Mouse (Mus musculus) cortical plate, adult 2 months (tissue): Measurements from ENCODE around the gene Arnt2. TPM values are rescaled to one million over a fixed set of nuclear protein-coding genes. Genes with fewer than 3 reads are reported as not detected.

Experiments
- H3K27ac ChIP-seq: fragments of 200-500 bp; 2 replicates; pipeline ENCODE4 v1.5.1; 2012; ENCODE audit warnings: low read length, control low read depth, inconsistent platforms; ENCODE audit not compliant: insufficient read depth
- H3K4me1 ChIP-seq: fragments of 200-500 bp; 2 replicates; pipeline ENCODE4 v1.6.1; 2011; ENCODE audit warnings: low read length; ENCODE audit not compliant: control insufficient read depth, insufficient read depth
- H3K4me3 ChIP-seq: fragments of 200-500 bp; 2 replicates; pipeline ENCODE4 v1.5.1; 2011; ENCODE audit warnings: mild to moderate bottlenecking, low read length, control low read depth; ENCODE audit not compliant: insufficient read depth
- CTCF ChIP-seq: fragments of 200-500 bp; IDR thresholded peaks from 2 replicates; pipeline ENCODE4 v1.5.1; 2011; ENCODE audit warnings: mild to moderate bottlenecking, control low read depth, low read length; ENCODE audit not compliant: insufficient read depth; ENCODE audit errors: extremely low read depth
- POLR2A ChIP-seq: fragments of 200-500 bp; IDR thresholded peaks from 2 replicates; pipeline ENCODE4 v1.6.1; 2011; ENCODE audit warnings: mild to moderate bottlenecking, low read length, control low read depth; ENCODE audit not compliant: insufficient read depth; ENCODE audit errors: extremely low read depth
- polyA plus RNA-seq: library from polyadenylated mRNA; depleted of rRNA; stranded (reverse); fragments of >200 nt; gene quantifications from 2 replicates; pipeline ENCODE4 v1.2.3, GENCODE M21; 2012

Arnt2 gene
- polyA plus RNA-seq, 1 experiment: 172 TPM

- no peak overlapping the region for H3K27ac ChIP-seq
- no peak overlapping the region for H3K4me3 ChIP-seq
- TF ChIP-seq POLR2A (no peak), CTCF (no peak)
- H3K4me1 ChIP-seq: peaks cover 16% of the 10 kb centered on the region
Measured at GRCm38 (mm10) chr7:84373691-84374090, 36.3 kb downstream of the Arnt2 start.

DNA sequence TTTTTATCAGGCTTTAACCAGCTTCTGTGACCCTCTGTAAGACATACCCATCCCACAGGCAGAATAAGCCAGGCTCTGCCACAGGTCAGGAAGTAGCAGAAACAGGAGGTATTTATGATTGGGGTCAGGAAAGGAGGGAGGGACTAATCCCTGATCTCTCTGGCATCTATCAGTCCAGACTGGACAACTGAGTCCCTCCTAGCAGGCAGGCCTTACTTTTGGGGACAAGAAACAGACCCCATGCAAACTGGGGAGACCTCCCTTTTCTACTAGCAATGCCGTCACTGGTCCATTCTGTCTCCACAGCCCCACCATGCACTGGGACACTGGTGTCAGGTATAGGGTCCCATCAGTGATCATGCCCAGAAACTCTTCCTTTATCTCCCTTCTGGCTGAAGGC lies 37.1 kb downstream of the Arnt2 start:
- TF ChIP-seq POLR2A (no peak), CTCF (no peak)
- Histone ChIP-seq H3K27ac (peak overlapping the region; percentile 87), H3K4me3 (peak overlapping the region; percentile 26; the same call in 1 of the 2 replicates), H3K4me1 (peaks cover 16% of the 10 kb centered on the region)

DNA sequence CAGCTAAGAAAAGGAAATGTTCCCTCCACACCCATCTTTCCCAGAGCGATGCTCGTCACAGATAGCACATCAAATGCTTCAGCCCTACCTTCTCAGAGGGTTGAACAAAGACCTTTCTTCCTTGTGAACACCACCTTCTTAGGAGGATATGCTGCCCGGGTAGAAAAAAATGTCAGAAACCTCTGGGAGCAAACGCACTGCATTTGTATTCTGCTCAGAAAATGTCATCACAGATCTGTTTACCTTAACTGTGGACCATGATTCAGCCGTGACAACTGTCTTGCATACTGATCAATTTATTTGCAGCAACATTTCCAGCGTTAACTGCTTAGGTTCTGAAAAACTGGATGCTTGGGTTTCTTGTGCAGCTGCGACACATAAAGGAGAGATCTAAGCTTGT lies 37.7 kb downstream of the Arnt2 start:
- TF ChIP-seq CTCF (no peak), POLR2A (no peak)
- Histone ChIP-seq H3K27ac (peak overlapping the region; percentile 87), H3K4me1 (peaks cover 17% of the 10 kb centered on the region), H3K4me3 (peak overlapping the region; percentile 26)

GRCm38 (mm10) chr7:84370911-84371592 lies 38.9 kb downstream of the Arnt2 start:
- H3K27ac ChIP-seq: peak overlapping the region; percentile 88

GRCm38 (mm10) chr7:84366251-84366650 lies 43.7 kb downstream of the Arnt2 start:
- Histone ChIP-seq H3K4me1 (peaks cover 13% of the 10 kb centered on the region), H3K27ac (no peak overlapping the region), H3K4me3 (no peak overlapping the region)
- TF ChIP-seq CTCF (no peak), POLR2A (no peak)

More at GRCm38 (mm10) chr7:84370911-84371592, 38.9 kb downstream of the Arnt2 start:
- Histone ChIP-seq H3K4me3 (peak overlapping the region; percentile 26), H3K4me1 (peaks cover 15% of the 10 kb centered on the region)
- no peak for TF ChIP-seq CTCF
- TF ChIP-seq POLR2A: peak; percentile 59; the same call in 1 of the 2 replicates

- H3K4me3 ChIP-seq: no peak overlapping the region
- peaks cover 8% of the 10 kb centered on the region for H3K4me1 ChIP-seq
- H3K27ac ChIP-seq: peak overlapping the region; percentile 15; the same call in 1 of the 2 replicates
- TF ChIP-seq CTCF (no peak), POLR2A (no peak)
Measured at GRCm38 (mm10) chr7:84362711-84363110, 47.3 kb downstream of the Arnt2 start.

DNA sequence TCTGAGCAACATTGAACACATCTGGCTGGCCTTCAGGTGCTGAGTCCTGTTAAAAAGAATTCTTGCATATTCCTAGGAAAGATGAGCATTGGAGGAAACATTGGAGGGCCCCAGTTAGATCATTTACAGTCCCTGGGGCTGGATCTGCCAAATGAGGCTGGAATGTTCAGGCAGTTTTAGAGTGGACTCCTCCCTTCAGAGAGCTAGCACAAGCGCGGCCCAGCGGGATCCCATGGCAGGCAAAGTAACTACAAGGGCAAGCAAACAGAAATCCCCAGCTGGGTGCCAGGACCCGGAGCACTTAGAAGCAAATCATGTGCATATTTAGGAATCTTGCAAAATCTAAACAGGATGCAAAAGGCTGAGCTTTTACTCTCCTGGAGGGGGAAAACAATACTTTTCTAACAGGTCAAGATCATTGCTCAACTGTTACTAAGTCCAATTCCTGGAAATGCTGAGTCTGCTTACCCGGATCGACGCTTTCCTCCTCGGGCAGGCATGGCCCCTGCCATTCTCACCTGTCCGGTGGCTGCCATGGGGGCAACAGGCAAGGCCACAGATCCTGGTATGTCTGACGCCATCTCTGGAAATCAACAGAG lies 48.8 kb downstream of the Arnt2 start:
- Histone ChIP-seq H3K27ac (no peak overlapping the region), H3K4me1 (peaks cover 6% of the 10 kb centered on the region), H3K4me3 (no peak overlapping the region)
- TF ChIP-seq POLR2A (no peak), CTCF (no peak)

- no peak for TF ChIP-seq CTCF
- TF ChIP-seq POLR2A: no peak
- peaks cover 9% of the 10 kb centered on the region for H3K4me1 ChIP-seq
- no peak overlapping the region for H3K4me3 ChIP-seq
- H3K27ac ChIP-seq: no peak overlapping the region
Measured at GRCm38 (mm10) chr7:84358426-84358825, 51.5 kb downstream of the Arnt2 start.

DNA sequence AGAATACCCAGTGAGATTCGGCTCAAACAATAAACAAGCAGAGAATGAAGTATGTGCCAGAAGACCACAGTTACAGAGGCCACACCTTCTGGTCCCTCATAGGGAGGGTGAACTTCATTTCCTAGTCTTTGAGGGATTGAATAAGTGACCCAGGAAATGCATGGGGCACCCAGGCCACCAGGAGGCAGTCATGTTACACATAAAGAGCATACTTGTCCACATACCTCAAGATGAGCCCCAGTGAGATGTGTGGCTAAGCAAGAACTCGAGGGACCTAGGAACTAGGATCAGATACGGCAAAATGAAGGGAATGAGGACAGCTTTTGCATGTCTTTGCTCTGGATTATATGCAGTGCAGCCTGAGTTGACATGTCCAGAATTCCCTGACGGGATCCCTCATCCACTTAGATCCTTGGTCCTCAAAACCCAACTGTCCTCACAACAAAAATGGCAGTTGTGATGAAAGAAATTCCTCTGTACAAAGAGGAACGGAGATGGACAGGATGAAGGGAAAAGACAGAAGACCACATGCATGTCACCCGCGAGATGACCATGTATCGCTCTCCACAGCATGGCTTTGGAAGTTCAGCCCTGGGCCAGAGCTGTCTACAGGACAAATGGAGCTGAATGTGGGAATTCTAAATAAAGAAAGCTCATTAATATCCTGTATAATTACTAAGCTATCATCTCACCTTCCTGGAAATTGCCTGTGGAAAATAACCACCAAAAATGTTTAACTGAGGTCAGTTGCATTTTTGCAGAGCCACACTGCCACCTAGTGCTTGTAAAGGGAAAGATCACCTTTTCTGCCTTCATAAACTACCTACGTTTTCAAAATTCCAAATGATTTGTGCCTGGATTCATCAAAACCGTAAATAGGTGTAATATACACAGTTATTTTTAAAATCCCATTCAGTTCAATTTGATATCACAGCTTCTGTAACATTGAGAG lies 54.1 kb downstream of the Arnt2 start:
- Histone ChIP-seq H3K4me3 (no peak overlapping the region), H3K4me1 (peaks cover 4% of the 10 kb centered on the region; the same call in 1 of the 2 replicates), H3K27ac (no peak overlapping the region)
- TF ChIP-seq POLR2A (no peak), CTCF (peak; percentile 76)
